Mouse (Mus musculus) thymus, postnatal 0 days (tissue): ENCODE data around the gene Myg1. TPM values are rescaled to one million over a fixed set of nuclear protein-coding genes. Genes with fewer than 3 reads are reported as not detected.

Experiments
- DNase-seq: peaks from one replicate; pipeline ENCODE4 v3.0.0-alpha.2; 2015; ENCODE audit warnings: low spot score
- polyA plus RNA-seq: library from polyadenylated mRNA; unstranded; fragments of >200 nt; fragmentation: Nextera tagmentation; extraction: Ambion mirVana; gene quantifications from 2 replicates; pipeline ENCODE4 v1.2.1, GENCODE M21; 2015

The Myg1 gene
- polyA plus RNA-seq, 1 experiment from 2014 or later: 107 TPM

DNA sequence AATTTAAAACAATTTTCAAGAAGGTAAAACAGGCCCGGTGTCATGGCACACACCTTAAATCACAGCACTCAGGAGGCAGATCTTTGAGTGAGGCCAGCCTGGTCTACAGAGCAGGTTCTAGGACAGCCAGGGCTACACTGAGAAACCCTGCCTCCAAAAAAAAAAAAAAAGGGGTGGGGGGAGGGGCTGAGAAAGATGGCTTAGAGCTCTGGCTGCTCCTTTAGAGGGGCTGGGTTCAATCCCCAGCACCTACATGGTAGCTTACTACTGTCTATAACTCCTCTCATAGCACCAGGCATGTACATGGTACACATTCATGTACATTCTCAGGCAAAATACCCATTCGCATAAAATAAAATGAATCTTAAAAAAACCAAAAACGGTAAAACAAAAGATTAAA is 13.0 kb downstream of the Myg1 start:
- no peak for DNase-seq

DNA sequence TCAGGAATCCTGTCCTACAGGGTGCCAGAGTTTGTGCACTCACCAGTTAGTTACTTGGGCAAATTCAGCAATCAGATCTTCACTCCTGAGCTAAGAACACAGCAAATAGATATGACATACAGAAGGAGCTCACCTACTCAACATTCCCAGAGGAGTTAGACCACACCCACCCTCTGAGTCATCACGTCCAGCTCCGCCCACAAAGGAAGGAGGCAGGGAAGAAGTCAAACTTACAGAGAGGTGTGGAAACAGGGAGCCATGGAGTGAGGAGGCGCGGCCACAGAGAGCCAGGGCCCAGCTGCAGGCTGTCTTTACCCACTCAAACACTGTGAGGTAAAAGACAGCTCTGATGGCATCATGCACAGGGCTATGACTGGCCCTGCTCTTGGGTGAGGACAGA is 14.9 kb downstream of the Myg1 start:
- no peak for DNase-seq

DNA sequence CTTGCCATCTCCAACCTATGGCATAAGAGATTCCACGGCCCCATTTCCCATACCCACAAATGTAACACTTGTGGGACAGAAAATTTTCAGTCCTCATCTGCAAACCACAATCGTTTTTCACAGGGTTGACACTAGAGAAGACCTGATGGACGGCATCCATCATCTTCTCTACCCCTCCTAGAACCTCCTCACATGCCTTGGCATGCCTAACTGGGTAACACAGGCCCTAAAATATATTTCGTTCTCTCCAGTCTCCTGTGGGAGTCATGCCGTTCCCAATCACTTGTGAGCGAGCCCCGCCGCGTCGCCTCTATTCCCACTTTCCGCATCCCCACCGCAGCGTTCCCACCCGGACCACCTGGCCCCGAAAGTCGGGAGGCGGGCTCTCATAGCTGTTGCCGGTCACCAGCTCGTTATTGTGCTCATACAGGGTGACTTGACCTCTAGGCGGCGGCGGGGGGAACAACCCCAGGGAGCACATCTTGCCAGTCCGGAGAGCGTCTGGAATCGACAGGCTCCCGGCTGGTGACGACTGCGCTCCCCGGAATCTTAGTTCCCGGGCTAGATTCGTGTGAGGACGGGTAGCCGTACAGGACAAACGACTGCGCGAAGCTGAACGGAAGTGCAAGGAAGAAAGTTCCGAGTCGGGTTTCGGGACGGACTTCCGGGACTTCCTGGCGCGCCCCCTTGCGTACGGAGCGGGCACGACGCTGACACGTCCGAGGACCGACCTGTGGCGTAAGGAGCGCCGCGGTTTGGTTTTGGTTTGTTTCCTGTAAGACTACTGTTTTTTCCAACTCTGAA is 18.8 kb downstream of the Myg1 start, which contains the start of gene Aaas:
Gene Aaas (minus strand): TSS at position 634 of the 804 bp plus-strand sequence.
- peak; percentile 96 for DNase-seq

DNA sequence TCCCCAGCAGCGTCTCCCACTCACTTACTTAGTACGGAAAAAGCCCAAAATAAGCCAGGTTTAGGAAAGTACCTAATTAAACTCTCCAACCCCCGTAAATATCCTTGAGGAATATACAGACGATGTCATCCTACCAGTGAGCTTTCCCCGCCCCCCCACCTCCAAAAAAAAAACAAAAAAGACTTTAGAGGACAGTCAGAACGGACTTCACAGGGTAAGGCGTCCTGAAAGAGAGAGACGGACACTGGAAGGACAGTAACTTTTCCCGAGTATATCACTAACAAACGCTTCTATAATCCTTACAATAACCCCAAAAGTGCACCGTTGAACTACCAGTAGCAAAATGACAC is 19.4 kb downstream of the Myg1 start:
- no peak for DNase-seq

DNA sequence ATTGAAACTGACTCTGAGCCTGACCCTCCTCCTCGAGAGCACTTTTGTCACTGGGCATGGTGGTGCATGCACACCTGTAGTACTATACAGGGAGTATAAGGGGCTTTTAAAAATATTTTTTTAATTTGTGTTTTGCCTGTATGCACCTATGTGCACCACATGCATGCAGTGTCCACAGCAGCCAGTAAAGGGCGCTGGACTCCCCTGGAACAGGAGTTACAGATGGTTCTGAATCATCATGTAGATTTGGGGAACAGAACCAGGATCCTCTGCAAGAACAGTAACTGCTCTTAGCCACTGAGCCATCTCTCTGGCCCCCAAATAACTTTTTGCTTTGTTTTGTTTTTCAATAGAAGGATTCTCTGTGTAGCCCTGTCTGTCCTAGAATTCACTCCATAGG is 20.7 kb downstream of the Myg1 start:
- DNase-seq: no peak

DNA sequence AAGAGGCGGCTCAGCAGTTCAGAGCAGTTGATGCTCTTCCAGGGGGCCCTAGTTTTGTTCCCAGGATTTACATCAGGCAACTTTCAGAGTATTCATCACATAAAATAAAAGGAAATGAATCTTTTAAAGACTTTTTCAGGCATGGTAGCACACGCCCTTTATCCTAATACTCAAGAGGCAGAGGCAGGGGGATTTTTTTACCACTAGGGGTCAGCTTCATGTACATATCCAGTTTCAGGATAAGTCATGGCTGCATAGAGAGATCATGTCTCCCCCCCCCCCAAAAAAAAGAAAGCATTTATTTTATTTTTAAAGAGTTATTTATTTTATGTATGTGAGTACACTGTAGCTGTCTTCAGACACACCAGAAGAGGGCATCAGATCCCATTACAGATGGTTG is 22.5 kb downstream of the Myg1 start:
- DNase-seq: no peak

DNA sequence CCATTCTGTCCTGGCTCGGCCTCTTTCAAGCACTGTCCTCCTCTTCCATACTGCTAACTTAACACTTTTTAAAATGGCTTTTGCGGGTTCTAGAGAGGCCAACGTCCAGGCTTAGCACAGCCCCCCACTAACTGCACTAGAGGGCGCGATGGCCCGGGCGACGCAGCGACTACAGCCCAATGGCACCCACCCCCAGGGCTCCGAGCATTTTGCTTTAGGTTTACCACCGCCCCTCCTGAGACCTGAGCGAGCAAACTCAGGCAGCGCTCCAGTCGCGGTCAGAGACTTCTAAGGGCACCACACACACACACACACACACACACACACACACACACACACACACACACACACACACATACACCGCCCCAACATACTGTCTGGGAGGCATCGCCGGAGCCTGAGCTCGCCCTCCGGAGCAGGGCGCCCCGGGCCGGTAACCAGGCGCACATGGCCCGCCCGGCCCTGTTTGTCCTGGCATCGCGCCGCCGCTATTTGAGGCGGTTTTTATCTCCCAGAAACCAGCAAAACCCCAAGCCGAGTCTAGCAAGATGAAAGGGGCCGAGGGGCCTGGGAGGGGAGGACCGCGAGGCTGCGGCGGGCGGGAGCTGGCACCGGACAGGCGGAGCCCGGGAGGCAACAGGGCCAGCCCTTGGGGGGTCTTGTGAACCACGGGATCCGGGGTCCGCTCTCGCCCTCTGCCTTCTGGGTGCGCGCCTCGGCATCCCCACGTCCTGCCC is 23.8 kb downstream of the Myg1 start:
- no peak for DNase-seq

DNA sequence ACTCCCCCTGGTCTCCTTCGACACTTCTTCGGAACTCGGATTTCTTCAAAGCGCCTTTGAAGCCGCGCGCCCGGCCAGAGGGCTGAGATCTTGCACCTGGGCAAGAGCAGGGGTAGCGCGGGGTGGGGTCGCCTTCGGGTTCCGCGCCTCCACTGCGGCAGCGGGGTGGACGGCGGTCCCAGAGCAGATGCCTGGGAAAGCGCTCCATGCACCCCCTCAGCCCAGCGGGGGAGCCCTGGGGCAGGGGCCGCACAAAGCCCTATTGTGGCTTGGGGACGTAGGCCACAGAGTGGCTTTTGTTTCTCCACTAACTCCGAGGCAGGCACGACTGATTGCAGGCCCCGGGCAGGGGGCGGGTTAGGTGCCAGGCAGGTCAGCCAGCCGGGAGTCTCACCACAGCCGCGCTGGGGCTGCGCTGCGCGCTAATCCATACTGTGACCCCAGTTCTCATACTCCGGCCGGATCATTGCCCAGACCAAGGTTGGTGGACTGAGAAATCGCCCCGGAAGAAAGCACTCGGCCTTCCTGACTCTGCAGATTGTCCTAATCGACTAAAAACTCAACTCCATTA is 24.4 kb downstream of the Myg1 start:
- no peak for DNase-seq

DNA sequence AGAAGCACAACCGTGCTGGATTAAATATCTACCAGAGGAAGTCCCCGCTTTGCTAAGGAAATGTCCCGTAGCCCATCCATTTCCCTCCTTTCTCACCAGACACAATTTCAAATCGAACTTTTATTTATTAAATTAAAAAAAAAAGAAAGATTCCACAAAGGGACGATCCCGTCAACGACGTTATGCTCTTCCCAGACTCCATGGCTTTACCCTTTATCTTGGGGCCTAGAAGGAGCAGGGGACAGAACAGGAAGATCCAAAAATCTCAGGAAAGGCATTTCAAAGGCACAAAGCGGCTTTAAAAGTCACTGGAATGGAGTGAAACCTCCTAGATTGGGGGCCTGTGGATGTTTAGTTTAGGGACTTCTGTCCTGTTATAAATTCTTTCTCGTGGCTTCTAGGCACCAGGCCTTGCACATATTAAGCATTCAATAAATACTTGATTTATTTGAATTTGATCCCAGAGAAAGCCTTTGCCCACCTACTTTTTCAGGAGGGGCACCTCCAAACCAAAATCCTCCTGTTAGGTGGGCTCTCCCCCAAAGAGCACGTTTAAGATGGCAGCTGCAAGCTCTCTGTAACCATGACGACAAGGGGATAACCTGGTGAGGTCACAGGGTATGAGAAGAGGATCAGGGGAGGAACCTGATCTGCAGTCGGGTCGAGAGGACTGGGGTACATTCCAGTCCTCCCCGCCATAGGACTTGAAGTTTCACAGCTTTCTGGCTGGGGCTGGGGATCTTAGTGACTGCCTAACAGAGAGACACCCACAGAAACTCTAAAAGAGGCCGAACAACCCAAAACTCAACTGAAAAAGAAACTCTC is 25.2 kb downstream of the Myg1 start:
- no peak for DNase-seq

DNA sequence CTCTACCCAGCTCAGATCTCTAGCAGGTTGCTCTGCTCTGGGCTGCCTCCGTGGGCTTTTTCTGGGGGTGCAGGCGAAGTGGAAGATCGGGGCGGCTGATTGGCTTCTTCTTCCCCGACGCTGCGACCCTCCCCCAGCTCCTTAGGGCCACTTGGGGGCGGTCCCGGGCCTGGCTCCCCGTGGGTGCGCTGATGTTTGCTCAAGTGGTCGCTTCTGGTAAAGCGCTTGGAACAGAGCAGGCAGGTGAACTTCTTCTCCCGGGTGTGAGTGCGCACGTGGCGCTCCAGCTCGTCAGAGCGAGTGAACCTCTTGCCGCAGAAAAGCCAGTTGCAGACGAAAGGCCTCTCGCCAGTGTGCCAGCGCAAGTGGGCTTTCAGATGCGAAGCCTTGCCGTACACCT is 26.6 kb downstream of the Myg1 start:
- DNase-seq: peak; percentile 44

DNA sequence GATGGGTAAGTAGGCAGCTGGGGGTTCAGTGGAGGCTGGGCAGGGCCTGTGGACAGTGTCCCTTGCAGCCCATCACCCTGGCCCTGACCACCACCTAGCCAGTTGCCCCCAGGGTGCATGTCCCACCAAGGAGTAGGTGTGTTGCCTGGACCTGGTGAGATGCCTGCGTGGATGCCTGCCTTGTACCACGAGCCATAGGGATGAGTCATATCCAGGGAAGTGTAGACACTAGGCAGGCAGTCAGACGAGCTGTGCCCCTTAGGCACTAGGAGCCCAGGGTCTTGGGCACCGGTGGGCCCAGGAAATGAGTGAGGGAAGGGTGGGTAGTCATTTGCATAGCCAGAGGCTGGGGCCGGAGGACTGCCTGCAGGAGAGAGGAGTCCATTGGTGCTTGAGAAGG is 27.3 kb downstream of the Myg1 start:
- no peak for DNase-seq

DNA sequence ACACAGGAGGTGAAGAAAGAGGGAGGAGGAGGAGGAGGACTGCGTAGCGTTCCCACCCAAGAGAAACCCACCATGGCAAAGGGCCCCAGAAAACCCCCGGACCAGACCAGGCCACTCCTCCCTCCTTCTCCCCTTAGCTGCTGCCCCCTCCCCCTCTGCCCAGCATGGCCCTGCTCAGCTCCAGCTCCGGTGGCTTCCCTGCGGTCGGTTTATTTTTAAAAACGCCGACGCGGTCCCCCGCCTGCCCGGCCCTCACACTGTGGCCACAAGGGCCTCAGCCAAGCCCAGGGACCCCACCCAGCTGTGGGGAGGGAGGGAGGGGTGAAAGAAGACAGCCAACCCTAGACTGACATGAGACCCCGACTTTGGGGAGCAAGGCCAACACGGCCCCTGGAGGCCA is 31.1 kb downstream of the Myg1 start:
- no peak for DNase-seq

DNA sequence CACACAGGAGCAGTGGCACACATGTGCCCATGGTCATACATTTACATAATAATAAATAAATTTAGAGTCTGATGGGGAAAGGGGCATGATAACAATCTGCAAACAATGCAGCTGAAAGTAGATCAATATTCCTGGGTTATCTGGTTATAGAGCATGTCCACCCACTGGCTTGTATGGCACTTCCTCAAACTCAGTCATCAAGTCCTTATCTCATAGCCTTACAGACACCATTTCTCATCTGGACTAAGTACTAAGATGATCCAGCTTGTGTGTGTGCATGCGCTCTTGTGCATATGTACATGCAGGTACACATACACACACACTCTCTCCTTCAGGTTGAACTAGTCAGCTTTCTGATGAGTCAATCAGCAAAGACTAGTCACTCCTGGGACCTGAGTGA is 33.2 kb downstream of the Myg1 start:
- DNase-seq: no peak

DNA sequence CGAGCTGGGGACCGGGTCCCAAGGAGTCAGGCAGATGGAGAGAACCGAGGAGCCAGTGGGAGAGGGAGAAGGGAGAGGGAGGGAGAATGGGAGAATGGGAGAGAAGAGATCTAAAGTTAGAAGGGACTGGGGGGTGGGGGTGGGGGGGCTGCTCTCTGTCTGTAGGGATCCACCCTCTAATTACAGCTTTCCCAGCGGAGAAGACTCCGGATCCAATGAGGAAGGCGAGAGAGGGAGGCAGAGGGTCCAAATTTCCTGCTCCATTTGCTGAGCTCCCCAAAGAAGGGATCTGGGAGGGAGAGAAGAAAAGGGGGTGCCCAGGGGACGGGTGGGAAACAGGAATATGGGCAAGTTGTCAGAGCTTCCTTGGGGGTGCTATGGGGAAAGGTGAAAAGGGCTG is 34.7 kb downstream of the Myg1 start:
- DNase-seq: no peak

DNA sequence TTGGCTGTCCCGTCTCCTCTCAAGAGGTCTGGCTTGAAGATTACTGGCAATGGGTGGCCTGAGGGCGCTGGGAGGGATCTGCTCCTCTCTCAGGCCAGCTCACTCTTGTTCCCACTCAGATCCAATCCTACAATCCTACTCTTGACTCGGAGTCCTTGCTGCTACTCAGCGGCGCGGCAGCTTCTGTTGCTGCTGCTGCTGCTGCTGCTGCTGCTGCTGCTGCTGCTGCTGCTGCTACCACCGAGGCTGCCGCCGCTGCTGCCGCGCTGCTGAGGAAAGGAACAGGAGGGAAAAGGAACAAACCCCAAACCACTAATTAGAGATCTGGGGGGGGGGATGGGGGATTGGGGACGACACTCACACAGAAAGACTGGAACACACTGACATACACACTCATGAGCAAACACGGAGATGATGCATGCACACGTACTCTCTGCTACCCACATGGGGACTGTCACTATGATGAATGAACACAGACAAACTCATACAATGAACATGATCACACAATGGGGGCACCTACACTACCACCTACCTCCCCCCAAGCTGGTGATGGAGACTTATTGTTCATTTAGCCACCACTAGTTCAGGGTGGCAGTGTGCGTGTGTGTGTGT is 35.3 kb downstream of the Myg1 start, which contains the start of gene Sp7:
Gene Sp7 (minus strand): TSS at position 450 of the 612 bp plus-strand sequence.
- DNase-seq: no peak

DNA sequence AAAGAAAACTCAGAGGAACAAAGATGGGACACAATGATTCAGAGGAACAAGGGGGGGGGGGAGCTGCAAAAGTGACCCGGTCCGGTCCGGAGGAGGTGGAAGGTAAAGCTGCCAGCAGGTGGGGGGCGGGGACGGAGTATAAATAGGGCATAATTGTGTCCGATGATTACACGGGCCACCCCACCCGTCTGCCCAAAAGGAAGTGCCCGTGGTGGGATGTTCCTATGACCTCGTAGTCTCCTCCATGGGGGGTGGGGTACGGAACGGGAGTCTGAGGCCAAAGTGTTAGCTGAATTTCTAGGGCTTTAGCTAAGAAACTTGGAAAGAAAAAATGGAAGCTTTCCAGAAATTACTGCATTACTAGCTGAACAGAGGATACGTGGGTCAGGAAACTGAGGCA is 38.5 kb downstream of the Myg1 start:
- no peak for DNase-seq

DNA sequence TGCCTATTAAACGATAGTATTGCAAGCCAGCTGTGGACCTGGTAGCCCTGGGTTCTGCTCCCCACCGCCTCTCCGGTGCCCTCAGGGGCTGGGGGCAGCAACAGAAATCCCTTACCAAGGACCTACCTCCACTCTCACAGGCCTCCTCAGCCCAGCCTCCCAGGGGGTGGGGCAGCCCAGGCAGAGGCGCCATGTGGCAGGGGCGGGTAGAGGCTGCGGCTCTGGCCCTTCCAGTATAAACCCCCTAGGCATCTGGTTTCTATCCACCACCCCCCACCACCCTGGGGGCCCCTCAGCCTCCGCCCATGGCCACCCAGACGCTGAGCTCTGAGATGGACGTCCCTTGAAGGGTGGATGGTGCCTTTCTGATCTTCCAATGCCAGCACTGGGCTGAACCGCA is 39.2 kb downstream of the Myg1 start:
- no peak for DNase-seq

DNA sequence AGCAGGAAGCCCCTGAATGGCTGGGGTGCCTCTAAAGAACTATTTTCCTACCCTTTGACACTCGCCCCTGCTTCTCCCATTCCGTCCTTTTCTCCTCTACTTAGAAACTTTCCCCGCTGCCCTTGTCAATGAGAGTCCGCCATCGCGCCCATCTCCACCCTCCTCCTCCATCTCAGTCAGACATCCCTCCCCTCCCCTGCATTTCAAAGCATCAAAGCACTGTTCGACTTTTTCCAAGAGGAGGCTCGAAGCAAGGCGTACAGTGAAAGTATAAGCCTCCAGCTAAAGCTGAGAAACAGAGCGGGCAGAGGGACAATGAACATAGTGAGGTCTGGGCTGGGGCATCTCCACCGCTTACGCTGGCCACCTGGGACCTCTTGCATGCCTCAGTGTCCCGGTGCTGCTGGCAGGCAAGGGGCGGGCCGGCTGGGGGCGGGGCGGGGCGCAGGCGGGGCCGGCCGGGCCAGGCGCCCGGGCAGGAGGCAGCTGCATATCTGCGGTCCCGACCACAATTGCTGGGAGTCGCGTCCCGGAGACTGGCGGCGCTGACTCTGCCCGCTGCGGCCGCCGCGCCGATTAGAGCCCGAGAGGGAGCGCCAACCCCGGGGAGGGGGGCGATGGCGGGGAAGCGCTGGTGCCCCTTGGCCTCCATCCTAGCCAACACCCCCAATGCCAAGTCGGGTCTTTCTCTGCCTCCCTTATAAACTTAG is 45.1 kb downstream of the Myg1 start:
- DNase-seq: no peak

DNA sequence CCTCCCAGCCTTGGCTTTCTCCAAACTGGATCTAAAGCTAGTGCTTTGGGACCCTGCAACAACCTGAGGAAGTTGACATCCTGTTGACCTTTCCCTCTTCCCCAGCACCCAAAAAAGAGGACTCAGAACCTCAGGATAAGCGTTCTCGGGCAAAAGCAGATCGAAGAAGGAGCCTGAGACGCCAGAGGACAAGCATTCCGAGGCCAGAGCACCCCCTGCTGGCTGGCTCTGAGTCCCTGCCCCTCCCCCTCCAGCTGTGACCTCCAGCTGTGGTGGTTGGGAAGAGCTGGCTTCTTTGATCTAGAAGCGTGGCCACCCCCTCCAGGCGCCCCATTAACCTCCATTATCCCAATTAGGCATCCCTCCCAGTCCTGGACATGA is 45.6 kb downstream of the Myg1 start:
- peak; percentile 83 for DNase-seq

DNA sequence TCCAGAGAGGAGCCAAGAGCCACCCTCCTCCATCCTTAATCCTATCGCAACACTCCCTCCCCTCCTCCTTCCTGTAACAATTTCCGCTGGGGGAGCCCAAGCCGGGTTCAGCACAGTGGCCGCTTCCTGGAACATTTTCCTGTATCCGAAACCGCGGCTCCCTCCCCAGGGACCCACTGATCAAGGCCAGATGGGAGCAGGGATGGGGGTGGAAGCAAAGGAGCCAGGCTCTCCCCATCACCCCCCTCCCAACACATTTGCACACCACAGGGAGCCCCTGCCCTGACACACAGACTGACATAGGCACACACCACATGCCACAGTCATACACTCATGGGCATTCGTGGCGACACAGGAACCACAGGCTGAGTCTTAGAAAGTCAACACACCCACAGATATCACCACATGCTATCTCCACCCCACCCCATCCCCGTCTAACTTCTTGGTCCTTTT is 46.3 kb downstream of the Myg1 start:
- no peak for DNase-seq

DNA sequence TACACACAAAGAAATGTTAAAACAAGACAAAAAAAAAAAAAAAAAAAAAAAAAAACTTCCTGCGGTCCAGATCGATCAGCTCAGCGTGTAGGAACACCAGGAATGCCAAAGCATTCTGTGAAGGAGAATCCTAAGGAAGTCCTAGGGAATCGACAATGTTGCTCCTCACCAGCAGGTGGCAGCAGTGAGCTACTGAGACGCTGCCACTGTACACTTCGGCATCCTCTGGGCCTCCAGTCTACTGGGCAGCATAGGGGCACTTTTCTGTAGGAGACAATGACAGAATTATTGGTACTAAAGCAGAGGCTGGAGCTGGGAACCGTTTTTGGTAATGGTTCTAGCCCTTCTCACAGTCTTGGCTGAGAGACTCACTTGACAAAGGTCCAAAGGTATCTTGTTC is 50.1 kb downstream of the Myg1 start:
- peak; percentile 78 for DNase-seq
